Mouse (Mus musculus) kidney, adult 9 months (tissue): ENCODE data around the gene Cfap97d1.

ENCODE experiments used
- DNase-seq: peaks from one replicate; pipeline ENCODE4 v3.0.0; 2022

Cfap97d1 gene

GRCm38 (mm10) chr11:102011510-102011909, 27.4 kb downstream of the Cfap97d1 start:
- no peak for DNase-seq

GRCm38 (mm10) chr11:102013201-102013600, 29.1 kb downstream of the Cfap97d1 start:
- no peak for DNase-seq

GRCm38 (mm10) chr11:102015472-102015871, 31.4 kb downstream of the Cfap97d1 start:
- DNase-seq = no peak

- no peak for DNase-seq
Observed at GRCm38 (mm10) chr11:102016136-102016535, 32.1 kb downstream of the Cfap97d1 start.

- DNase-seq = no peak
Observed at GRCm38 (mm10) chr11:102019736-102020135, 35.7 kb downstream of the Cfap97d1 start.

GRCm38 (mm10) chr11:102021196-102021595, 37.1 kb downstream of the Cfap97d1 start:
- DNase-seq = no peak

- DNase-seq = no peak
Observed at GRCm38 (mm10) chr11:102023406-102023805, 39.3 kb downstream of the Cfap97d1 start.

- DNase-seq = no peak
Observed at GRCm38 (mm10) chr11:102024084-102024758, 40.1 kb downstream of the Cfap97d1 start.

- DNase-seq = no peak
Observed at GRCm38 (mm10) chr11:102024875-102025274, 40.8 kb downstream of the Cfap97d1 start.

GRCm38 (mm10) chr11:102025354-102025753, 41.3 kb downstream of the Cfap97d1 start:
- no peak for DNase-seq

- no peak for DNase-seq
Observed at GRCm38 (mm10) chr11:102025991-102026660, 42.0 kb downstream of the Cfap97d1 start.

- DNase-seq = peak; percentile 55
Observed at GRCm38 (mm10) chr11:102026694-102027360, 42.7 kb downstream of the Cfap97d1 start.

GRCm38 (mm10) chr11:102027361-102028017, 43.4 kb downstream of the Cfap97d1 start:
- no peak for DNase-seq

GRCm38 (mm10) chr11:102028087-102028816, 44.2 kb downstream of the Cfap97d1 start, which contains the start of gene Mpp3:
Mpp3 (minus strand) TSS chr11:102028461.
- DNase-seq = no peak

- DNase-seq = no peak
Observed at GRCm38 (mm10) chr11:102029304-102029703, 45.2 kb downstream of the Cfap97d1 start.

- no peak for DNase-seq
Observed at GRCm38 (mm10) chr11:102029966-102030365, 45.9 kb downstream of the Cfap97d1 start.

GRCm38 (mm10) chr11:102031149-102031548, 47.1 kb downstream of the Cfap97d1 start:
- DNase-seq = no peak

GRCm38 (mm10) chr11:102033055-102033591, 49.0 kb downstream of the Cfap97d1 start:
- no peak for DNase-seq

- no peak for DNase-seq
Observed at GRCm38 (mm10) chr11:102034887-102035286, 50.8 kb downstream of the Cfap97d1 start.

GRCm38 (mm10) chr11:102035456-102035960, 51.4 kb downstream of the Cfap97d1 start:
- DNase-seq = no peak

GRCm38 (mm10) chr11:102036336-102036735, 52.3 kb downstream of the Cfap97d1 start:
- no peak for DNase-seq

- DNase-seq = no peak
Observed at GRCm38 (mm10) chr11:102037789-102038188, 53.7 kb downstream of the Cfap97d1 start.
